Comparison of ENCODE assay signal across 16 mouse cellular contexts in genomic region chr15:8051177-8051576, GRCm38 (mm10).
"Had no signal": no experiment of that assay in that cellular context is flagged by ENCODE, and none has a peak within 500 bp of the region (broad histone marks: within the 10 kb centered on the region; RNA-seq: fewer than 3 reads in every experiment).

No protein-coding gene starts in this region.

- H3K4me3 ChIP-seq: midbrain, embryonic 10.5 days; midbrain, embryonic 12.5 days; neural tube, embryonic 12.5 days; stomach, embryonic 15.5 days had no signal

- H3K27me3 ChIP-seq: midbrain, embryonic 12.5 days; neural tube, embryonic 12.5 days; stomach, embryonic 15.5 days had no signal

- H3K4me2 ChIP-seq: lung, embryonic 14.5 days; midbrain, embryonic 12.5 days; neural tube, embryonic 12.5 days; stomach, embryonic 15.5 days had no signal

- ATAC-seq: midbrain, embryonic 16.5 days had no signal

- H3K9ac ChIP-seq: liver, embryonic 14.5 days; lung, embryonic 14.5 days; midbrain, embryonic 12.5 days; neural tube, embryonic 12.5 days; stomach, embryonic 15.5 days had no signal

- H3K4me1 ChIP-seq: midbrain, embryonic 10.5 days; midbrain, embryonic 12.5 days; neural tube, embryonic 12.5 days; stomach, embryonic 15.5 days had no signal

- H3K9me3 ChIP-seq: midbrain, embryonic 10.5 days; midbrain, embryonic 12.5 days; neural tube, embryonic 12.5 days; stomach, embryonic 15.5 days had no signal

- DNase-seq: lung, adult 18-20 months; lung, embryonic 14.5 days; lung, postnatal 10 days; midbrain, embryonic 14.5 days; right cerebral cortex, postnatal 14 days; thymus, adult 2 months; thymus, postnatal 25 days; thymus, postnatal 4 days had no signal

- H3K27ac ChIP-seq: liver, embryonic 14.5 days; macrophage; midbrain, embryonic 10.5 days; midbrain, embryonic 12.5 days; neural tube, embryonic 12.5 days; stomach, embryonic 15.5 days; stomach, postnatal 0 days had no signal
